Mouse (Mus musculus) megakaryocyte, embryonic 14.5 days (primary cell): Measurements from ENCODE around the gene Cask.

Experiments
- FLI1 ChIP-seq: IDR thresholded peaks from 2 replicates; pipeline ENCODE4 v1.6.1; 2012; ENCODE audit warnings: low read length, inconsistent platforms, mixed read lengths
- GATA1 ChIP-seq: IDR thresholded peaks from 3 replicates; pipeline ENCODE4 v1.6.1; 2012; ENCODE audit warnings: mixed read lengths, low read length, inconsistent platforms, borderline replicate concordance

- TF ChIP-seq GATA1 (no peak), FLI1 (no peak)
Observed at GRCm38 (mm10) chrX:13607752-13608151, 243.4 kb downstream of the Cask start.
